Mouse (Mus musculus) limb, embryonic 14.5 days (tissue): ENCODE data around the gene Vipr1. TPM values are rescaled to one million over a fixed set of nuclear protein-coding genes. Genes with fewer than 3 reads are reported as not detected.

ENCODE experiments used
- ATAC-seq: fragments of 200-750 bp; cut with Nextera tagmentation; 2 replicates; pipeline ENCODE4 v1.8.0; 2017; ENCODE audit warnings: low read depth, moderate number of reproducible peaks, moderate TSS enrichment; ENCODE audit not compliant: low FRiP score
- DNase-seq: peaks from one replicate; pipeline ENCODE4 v3.0.0-alpha.2; 2015; ENCODE audit warnings: low spot score
- H3K27ac ChIP-seq: fragments of 300-500 bp; sonication (generic); replicated peaks from 2 replicates; pipeline ENCODE4 v1.5.1; 2014; ENCODE audit warnings: low read depth, mild to moderate bottlenecking, low read length, moderate library complexity, mixed read lengths
- H3K27me3 ChIP-seq: fragments of 300-500 bp; sonication (generic); 2 replicates; pipeline ENCODE4 v1.6.1; 2014; ENCODE audit warnings: low read length, mixed read lengths; ENCODE audit not compliant: control insufficient read depth, insufficient read depth
- H3K36me3 ChIP-seq: fragments of 300-500 bp; sonication (generic); 2 replicates; pipeline ENCODE4 v1.6.1; 2014; ENCODE audit warnings: mild to moderate bottlenecking, low read length, moderate library complexity, mixed read lengths; ENCODE audit not compliant: control insufficient read depth, insufficient read depth
- H3K4me1 ChIP-seq: fragments of 300-500 bp; sonication (generic); 2 replicates; pipeline ENCODE4 v1.6.1; 2014; ENCODE audit warnings: antibody characterized with exemption, low read length, mixed read lengths; ENCODE audit not compliant: control insufficient read depth, insufficient read depth
- H3K4me2 ChIP-seq: fragments of 300-500 bp; sonication (generic); replicated peaks from 2 replicates; pipeline ENCODE4 v1.6.1; 2014; ENCODE audit warnings: low read depth, mild to moderate bottlenecking, low read length, moderate library complexity; ENCODE audit not compliant: severe bottlenecking
- H3K4me3 ChIP-seq: fragments of 300-500 bp; sonication (generic); replicated peaks from 2 replicates; pipeline ENCODE4 v1.5.1; 2014; ENCODE audit warnings: low read length
- H3K9ac ChIP-seq: fragments of 300-500 bp; sonication (generic); 2 replicates; pipeline ENCODE4 v1.6.1; 2014; ENCODE audit warnings: mild to moderate bottlenecking, low read depth, low read length, moderate library complexity; ENCODE audit not compliant: severe bottlenecking
- H3K9me3 ChIP-seq: fragments of 300-500 bp; sonication (generic); 2 replicates; pipeline ENCODE4 v1.6.1; 2016; ENCODE audit warnings: low read length; ENCODE audit not compliant: control insufficient read depth
- POLR2A ChIP-seq: fragments of 200-500 bp; IDR thresholded peaks from 2 replicates; pipeline ENCODE4 v1.8.0; 2012; ENCODE audit warnings: inconsistent platforms, mild to moderate bottlenecking, moderate library complexity, borderline replicate concordance; ENCODE audit not compliant: insufficient read depth, insufficient read length; ENCODE audit errors: extremely low read depth
- WGBS: fragments of 180-500 bp; shearing (Covaris S2); extraction: QIAGEN DNeasy Blood & Tissue Kit; methylation state at CpG from one replicate; pipeline ENCODE4 v1.1.7; 2014; 5-methylcytosine and 5-hydroxymethylcytosine counted together
- polyA plus RNA-seq, 2 experiments: library from polyadenylated mRNA; depleted of rRNA in 1 of 2; stranded (reverse) in 1 of 2; unstranded in 1 of 2; fragments of >200 nt; fragmentation: Nextera tagmentation in 1 of 2; extraction: Ambion mirVana in 1 of 2; gene quantifications; 2 replicates each; pipeline versions ENCODE4 v1.2.1 to v1.2.3; 2012 to 2014

The Vipr1 gene
- polyA plus RNA-seq, 2 experiments: 0.45 to 0.47 TPM

DNA sequence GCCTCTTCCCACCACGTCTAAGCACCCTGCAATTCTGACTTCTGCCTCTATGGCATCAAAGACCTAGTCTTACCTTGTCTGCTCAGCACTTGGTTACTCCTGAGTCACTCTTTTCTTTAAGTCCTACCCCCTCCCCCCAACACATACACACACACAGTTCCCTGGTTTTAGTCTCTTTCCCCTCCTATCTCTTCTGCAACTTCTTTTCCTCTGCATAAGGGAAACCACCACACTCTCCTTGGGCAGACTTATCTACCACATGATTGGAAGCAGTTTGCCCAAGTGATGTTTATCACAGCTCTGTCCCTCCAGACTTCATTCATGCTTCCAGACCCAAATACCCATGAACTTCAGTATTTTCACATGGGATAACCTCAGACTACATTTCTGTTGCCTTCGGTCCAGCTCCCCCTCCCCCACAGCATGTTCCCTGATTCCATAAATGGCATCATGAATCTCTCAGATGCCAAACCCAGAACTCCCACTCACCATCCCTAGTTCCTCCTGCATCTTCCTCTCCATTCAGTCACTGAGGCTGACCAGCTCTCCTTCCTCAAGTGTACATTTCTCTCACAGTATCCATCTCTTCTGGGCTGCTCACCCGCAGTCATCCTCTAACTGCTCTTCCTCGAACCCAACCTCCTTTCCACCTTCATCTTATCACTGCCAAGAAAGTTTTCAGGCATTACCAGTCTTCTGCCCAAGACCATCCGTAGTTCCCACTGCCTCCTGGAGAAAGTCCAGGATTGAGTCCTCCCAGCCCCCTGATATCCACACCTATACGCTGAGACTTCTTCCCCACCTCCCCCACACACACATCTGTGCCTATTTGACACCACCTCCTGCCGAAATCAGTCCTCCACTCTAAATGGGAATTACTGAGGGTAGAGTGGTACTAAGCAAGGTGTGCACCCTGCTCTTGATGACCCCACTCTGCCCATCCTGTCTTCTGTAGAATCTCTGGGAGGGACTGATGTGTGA is 66.3 kb downstream of the Vipr1 start:
- WGBS: 67% methylated on average over 7 of the region's 7 CpGs
- H3K9ac ChIP-seq: no peak overlapping the region
- peaks cover 19% of the 10 kb centered on the region for H3K36me3 ChIP-seq
- ATAC-seq: no peak
- H3K4me1 ChIP-seq: peaks cover 20% of the 10 kb centered on the region
- H3K27me3 ChIP-seq: no peaks in the 10 kb centered on the region
- no peak overlapping the region for H3K4me2 ChIP-seq
- no peak overlapping the region for H3K4me3 ChIP-seq
- H3K9me3 ChIP-seq: no peaks in the 10 kb centered on the region
- TF ChIP-seq POLR2A: no peak
- DNase-seq: no peak
- H3K27ac ChIP-seq: no peak overlapping the region

DNA sequence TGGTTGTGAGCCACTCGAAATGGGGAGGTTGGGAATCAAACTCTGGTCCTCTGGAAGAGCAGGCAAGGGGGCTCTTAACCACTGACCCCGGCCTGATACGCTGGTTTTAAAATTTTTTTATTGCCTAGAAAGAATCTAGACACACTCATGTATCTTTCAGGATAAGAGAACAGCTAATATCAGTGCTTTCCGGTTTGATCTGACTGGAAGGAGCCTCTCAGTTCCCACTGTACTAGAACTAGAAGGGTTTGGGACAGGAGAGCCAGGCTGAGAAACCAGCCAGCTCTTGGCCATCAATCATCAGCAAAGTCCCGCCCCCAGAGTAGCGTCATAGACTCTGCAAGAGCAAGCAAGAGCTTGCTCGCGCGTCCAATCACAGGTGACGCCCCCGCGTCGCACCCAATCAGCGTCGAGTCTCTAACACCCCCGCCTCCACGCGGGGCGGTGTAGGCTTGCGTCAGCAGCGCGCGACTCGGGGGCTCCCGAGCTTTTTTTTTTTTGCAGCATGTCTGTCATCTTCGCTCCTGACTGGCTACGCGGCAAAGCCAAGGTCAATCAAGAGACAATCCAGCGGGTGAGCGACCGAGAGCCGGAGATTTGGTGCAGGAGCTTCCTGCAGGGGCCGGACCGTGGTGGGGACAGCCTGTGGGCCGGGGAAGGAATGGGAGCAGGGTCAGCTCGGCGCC is 67.5 kb downstream of the Vipr1 start, which contains the start of gene Ss18l2:
Gene Ss18l2, plus strand, starts transcription at position 432 of the 686 bp plus-strand sequence.
- Histone ChIP-seq H3K9ac (peak within 1 kb of the TSS; percentile 91), H3K27me3 (no peaks in the 10 kb centered on the region), H3K4me3 (peak within 1 kb of the TSS; percentile 99), H3K4me1 (peaks cover 13% of the 10 kb centered on the region), H3K27ac (peak within 1 kb of the TSS; percentile 86), H3K36me3 (peaks cover 19% of the 10 kb centered on the region), H3K4me2 (peak within 1 kb of the TSS; percentile 84), H3K9me3 (no peaks in the 10 kb centered on the region)
- WGBS: 5% methylated on average over 37 of the region's 37 CpGs
- ATAC-seq (peak; percentile 100), DNase-seq (peak; percentile 100)
- no peak for TF ChIP-seq POLR2A

DNA sequence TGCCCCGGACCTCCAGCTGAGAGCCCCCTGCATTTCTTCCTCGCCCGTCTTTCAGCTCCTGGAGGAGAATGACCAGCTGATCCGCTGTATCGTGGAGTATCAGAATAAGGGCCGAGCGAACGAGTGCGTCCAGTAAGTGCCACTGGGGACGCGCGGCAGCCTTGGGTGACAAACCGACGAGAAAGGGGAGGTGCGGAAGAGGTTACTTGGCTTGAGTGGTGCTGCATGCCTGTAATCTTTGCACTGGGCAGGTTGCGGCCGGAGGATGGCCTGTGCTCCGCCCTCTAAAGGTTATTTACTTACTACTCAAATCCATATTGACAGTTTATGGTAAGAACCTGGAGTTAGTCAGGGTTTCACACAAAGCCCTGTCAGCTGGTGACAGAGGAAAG is 68.1 kb downstream of the Vipr1 start:
- Histone ChIP-seq H3K36me3 (peaks cover 19% of the 10 kb centered on the region), H3K4me1 (peaks cover 8% of the 10 kb centered on the region), H3K27ac (peak overlapping the region; percentile 86), H3K9ac (peak overlapping the region; percentile 91), H3K4me3 (peak overlapping the region; percentile 99), H3K27me3 (no peaks in the 10 kb centered on the region), H3K9me3 (no peaks in the 10 kb centered on the region), H3K4me2 (peak overlapping the region; percentile 84)
- WGBS: 0% methylated on average over 18 of the region's 18 CpGs
- TF ChIP-seq POLR2A: no peak
- DNase-seq (no peak), ATAC-seq (0 out of 2 replicates have a peak, but pooled peaks have one; percentile 1)

DNA sequence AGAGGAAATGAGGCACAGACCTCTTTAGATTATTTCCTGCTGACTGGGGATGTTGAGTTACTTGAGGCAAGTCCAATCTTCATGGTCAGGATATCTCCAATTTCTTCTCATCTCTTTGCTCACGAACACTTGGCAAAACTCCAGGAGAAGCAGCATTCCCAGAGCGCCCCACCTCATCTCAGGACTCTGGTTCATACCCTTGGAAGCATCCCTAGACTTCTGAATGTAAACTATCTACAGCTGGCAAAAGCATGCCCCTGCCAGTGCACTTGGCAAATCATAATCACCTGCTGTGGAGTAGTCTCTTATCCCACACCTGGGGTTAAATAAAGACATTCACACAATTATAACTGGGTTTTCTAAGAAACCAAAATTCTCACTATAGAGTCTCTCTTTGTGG is 74.5 kb downstream of the Vipr1 start:
- WGBS: 75% methylated on average over 2 of the region's 2 CpGs
- TF ChIP-seq POLR2A: no peak
- ATAC-seq: no peak

DNA sequence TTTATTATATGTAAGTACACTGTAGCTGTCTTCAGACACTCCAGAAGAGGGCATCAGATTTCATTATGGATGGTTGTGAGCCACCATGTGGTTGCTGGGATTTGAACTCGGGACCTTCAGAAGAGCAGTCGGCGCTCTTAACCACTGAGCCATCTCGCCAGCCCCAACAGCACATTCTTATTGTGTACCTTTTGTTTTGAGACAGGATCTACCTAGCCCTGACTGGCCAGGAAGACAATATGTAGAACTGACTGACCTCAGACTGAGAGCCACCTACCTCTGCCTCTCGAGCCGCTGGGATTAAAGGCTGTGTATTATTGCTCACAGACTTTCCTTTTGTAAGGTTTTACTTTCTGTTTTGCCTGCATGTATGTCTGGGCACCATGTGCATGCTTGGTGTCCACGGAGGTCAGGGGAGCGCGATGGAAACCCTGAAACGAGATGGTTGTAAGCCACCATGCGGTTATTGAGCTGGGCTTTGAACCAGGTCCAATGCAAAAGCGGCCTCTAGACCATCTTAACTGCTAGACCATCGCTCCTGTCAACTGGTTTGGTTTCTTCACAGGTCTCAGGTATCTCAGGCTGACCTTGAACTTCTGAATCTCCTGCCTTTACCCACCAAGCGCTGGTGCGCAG is 75.7 kb downstream of the Vipr1 start:
- ATAC-seq (0 out of 2 replicates have a peak, but pooled peaks have one; percentile 2), DNase-seq (no peak)
- no peaks in the 10 kb centered on the region for H3K9me3 ChIP-seq
- H3K27me3 ChIP-seq: no peaks in the 10 kb centered on the region
- peaks cover 6% of the 10 kb centered on the region for H3K36me3 ChIP-seq
- peak overlapping the region; percentile 53 for H3K4me2 ChIP-seq
- 0 out of 2 replicates have a peak, but pooled peaks cover 5% of the 10 kb centered on the region for H3K4me1 ChIP-seq
- TF ChIP-seq POLR2A: no peak
- H3K4me3 ChIP-seq: peak overlapping the region; percentile 92
- peak overlapping the region; percentile 59 for H3K9ac ChIP-seq
- WGBS: 65% methylated on average over 15 of the region's 15 CpGs
- peak overlapping the region; percentile 95 for H3K27ac ChIP-seq

More for the DNA sequence above, 74.5 kb downstream of the Vipr1 start:
- Histone ChIP-seq H3K4me3 (no peak overlapping the region), H3K4me2 (no peak overlapping the region), H3K36me3 (peaks cover 17% of the 10 kb centered on the region), H3K27ac (no peak overlapping the region), H3K9me3 (no peaks in the 10 kb centered on the region), H3K4me1 (0 out of 2 replicates have a peak, but pooled peaks cover 5% of the 10 kb centered on the region), H3K9ac (no peak overlapping the region), H3K27me3 (no peaks in the 10 kb centered on the region)
- no peak for DNase-seq
